Mouse (Mus musculus) skeletal muscle tissue, adult 2 months (tissue): Measurements from ENCODE around the gene Zfp593.
A peak's percentile ranks its signal among the peaks of the same experiment; 100 is the strongest.

ENCODE experiments used
- DNase-seq: peaks from one replicate; pipeline ENCODE4 v3.0.0-alpha.2; 2012; ENCODE audit warnings: low read depth, low spot score

The Zfp593 gene

GRCm38 (mm10) chr4:134257198-134258009, 12.0 kb upstream of the Zfp593 start:
- no peak for DNase-seq

GRCm38 (mm10) chr4:134256407-134257197, 11.2 kb upstream of the Zfp593 start:
- no peak for DNase-seq

GRCm38 (mm10) chr4:134255854-134256253, 10.5 kb upstream of the Zfp593 start:
- DNase-seq, result no peak

- no peak for DNase-seq
These were observed 9.4 kb upstream of the Zfp593 start for GRCm38 (mm10) chr4:134254835-134255234.

- no peak for DNase-seq
These were observed 8.4 kb upstream of the Zfp593 start, which contains the start of gene Grrp1 for GRCm38 (mm10) chr4:134253722-134254324. Gene Grrp1 (minus strand): TSS chr4:134254106.

- no peak for DNase-seq
These were observed 7.7 kb upstream of the Zfp593 start for GRCm38 (mm10) chr4:134252911-134253721.

- DNase-seq, result no peak
These were observed 6.9 kb upstream of the Zfp593 start for GRCm38 (mm10) chr4:134252131-134252910.

GRCm38 (mm10) chr4:134251241-134252130, 6.1 kb upstream of the Zfp593 start:
- no peak for DNase-seq

GRCm38 (mm10) chr4:134250930-134251240, 5.5 kb upstream of the Zfp593 start:
- DNase-seq, result no peak

GRCm38 (mm10) chr4:134250116-134250929, 4.9 kb upstream of the Zfp593 start:
- DNase-seq, result no peak

- DNase-seq, result no peak
These were observed 4.3 kb upstream of the Zfp593 start for GRCm38 (mm10) chr4:134249651-134250050.

GRCm38 (mm10) chr4:134246719-134247258, 1.4 kb upstream of the Zfp593 start, which contains the start of gene Gm30191:
Gene Gm30191 (plus strand): TSS chr4:134246935.
- no peak for DNase-seq

GRCm38 (mm10) chr4:134246256-134246655, 864 bp upstream of the Zfp593 start:
- DNase-seq, result no peak

GRCm38 (mm10) chr4:134243516-134244250, 1.7 kb downstream of the Zfp593 start, which contains the start of gene E130218I03Rik:
Gene E130218I03Rik (plus strand): TSS chr4:134243662.
- peak; percentile 45 for DNase-seq

- DNase-seq, result no peak
These were observed 6.7 kb downstream of the Zfp593 start for GRCm38 (mm10) chr4:134238686-134239085.

- peak; percentile 85 for DNase-seq
These were observed 7.1 kb downstream of the Zfp593 start, which contains the start of gene Cnksr1 for GRCm38 (mm10) chr4:134238279-134238651. Gene Cnksr1 (minus strand): TSS chr4:134238399.

- DNase-seq, result peak; percentile 70
These were observed 7.7 kb downstream of the Zfp593 start for GRCm38 (mm10) chr4:134237582-134238278.
